8 mouse cellular contexts compared by ENCODE assay signal in genomic region chr17:85089621-85090020, GRCm38 (mm10). TPM values are rescaled to one million over a fixed set of nuclear protein-coding genes. Genes with fewer than 3 reads are reported as not detected.
A peak's percentile ranks its signal among the peaks of the same experiment; 100 is the strongest.
DNase-seq lines count a peak whose midpoint lies in the region; ATAC-seq and TF ChIP-seq lines count a peak whose summit lies in the region.

No protein-coding gene starts in this region.

- H3K27ac ChIP-seq in kidney, embryonic 14.5 days (ENCODE audit: low read depth, low read length), result peak overlapping the region; percentile 83
- H3K27ac ChIP-seq in embryonic facial prominence, embryonic 12.5 days, result peak overlapping the region; percentile 85
- H3K27ac ChIP-seq in limb, embryonic 12.5 days, result peak overlapping the region; percentile 85
- peak overlapping the region; percentile 59 for H3K27ac ChIP-seq in small intestine, adult 2 months (ENCODE audit: insufficient read depth, low read depth, low read length)

- peak; percentile 1; the same call in 1 of the 2 replicates for ATAC-seq in kidney, embryonic 14.5 days (ENCODE audit: low FRiP score, low TSS enrichment)
- ATAC-seq in G1E (ENCODE audit: extremely low read depth, insufficient number of reproducible peaks, low FRiP score, poor library complexity, severe bottlenecking), result no peak
- ATAC-seq in embryonic facial prominence, embryonic 12.5 days (ENCODE audit: insufficient number of reproducible peaks, insufficient read depth, low FRiP score, low TSS enrichment), result no peak
- no peak for ATAC-seq in limb, embryonic 12.5 days (ENCODE audit: insufficient number of reproducible peaks, insufficient read depth, low FRiP score, low TSS enrichment, low read depth)

- 1% methylated on average over 16 of the region's 16 CpGs for WGBS in kidney, embryonic 14.5 days
- WGBS in embryonic facial prominence, embryonic 12.5 days, result under 1% methylated on average over 16 of the region's 16 CpGs
- WGBS in limb, embryonic 12.5 days, result under 1% methylated on average over 16 of the region's 16 CpGs
- 1% methylated on average over 16 of the region's 16 CpGs for WGBS in small intestine, adult 2 months

- H3K4me2 ChIP-seq in kidney, embryonic 14.5 days (replicated peaks; ENCODE audit: low read depth, low read length), result peak overlapping the region; percentile 81
- peak overlapping the region; percentile 67 for H3K4me2 ChIP-seq in embryonic facial prominence, embryonic 12.5 days (replicated peaks)
- peak overlapping the region; percentile 66 for H3K4me2 ChIP-seq in limb, embryonic 12.5 days

- DNase-seq in kidney, postnatal 14 days, result no peak
- no peak for DNase-seq in G1E (ENCODE audit: low spot score)
- DNase-seq in adrenal gland, adult 2 months, result no peak
- DNase-seq in thymus, postnatal 14 days, result no peak

- no peak for TF ChIP-seq CTCF in G1E (IDR thresholded peaks at IDR 0.05; ENCODE audit: low read depth, low read length)
- no peak for TF ChIP-seq CTCF in small intestine, adult 2 months (IDR thresholded peaks at IDR 0.05; ENCODE audit: extremely low read depth, insufficient read length, insufficient replicate concordance, low read depth, low read length)

- H3K4me3 ChIP-seq in kidney, embryonic 14.5 days (ENCODE audit: low read length), result peak overlapping the region; percentile 87
- peak overlapping the region; percentile 99 for H3K4me3 ChIP-seq in G1E (ENCODE audit: low read depth, low read length)
- peak overlapping the region; percentile 85 for H3K4me3 ChIP-seq in embryonic facial prominence, embryonic 12.5 days
- H3K4me3 ChIP-seq in limb, embryonic 12.5 days (replicated peaks), result peak overlapping the region; percentile 85
- peak overlapping the region; percentile 98 for H3K4me3 ChIP-seq in small intestine, adult 2 months (ENCODE audit: low read depth, low read length)

- no peaks in the 10 kb centered on the region for H3K36me3 ChIP-seq in kidney, embryonic 14.5 days (ENCODE audit: control insufficient read depth, insufficient read depth, low read length)
- H3K36me3 ChIP-seq in G1E (replicated peaks), result peaks cover 13% of the 10 kb centered on the region
- no peaks in the 10 kb centered on the region for H3K36me3 ChIP-seq in embryonic facial prominence, embryonic 12.5 days
- H3K36me3 ChIP-seq in limb, embryonic 12.5 days, result no peaks in the 10 kb centered on the region
- no peaks in the 10 kb centered on the region for H3K36me3 ChIP-seq in small intestine, adult 2 months (ENCODE audit: control insufficient read depth, insufficient read depth, low read length)

- no peaks in the 10 kb centered on the region for H3K27me3 ChIP-seq in kidney, embryonic 14.5 days (ENCODE audit: control insufficient read depth, insufficient read depth, low read length)
- H3K27me3 ChIP-seq in G1E (ENCODE audit: insufficient read depth, low read length), result no peaks in the 10 kb centered on the region
- H3K27me3 ChIP-seq in embryonic facial prominence, embryonic 12.5 days, result no peaks in the 10 kb centered on the region
- no peaks in the 10 kb centered on the region for H3K27me3 ChIP-seq in limb, embryonic 12.5 days
- H3K27me3 ChIP-seq in small intestine, adult 2 months (ENCODE audit: control insufficient read depth, insufficient read depth, low read length), result no peaks in the 10 kb centered on the region

- 0 out of 2 replicates have a peak, but pooled peaks cover 5% of the 10 kb centered on the region for H3K4me1 ChIP-seq in kidney, embryonic 14.5 days (ENCODE audit: control insufficient read depth, insufficient read depth, low read length)
- H3K4me1 ChIP-seq in G1E (ENCODE audit: insufficient read depth, low read depth, low read length), result peaks cover 36% of the 10 kb centered on the region
- peaks cover 10% of the 10 kb centered on the region for H3K4me1 ChIP-seq in embryonic facial prominence, embryonic 12.5 days
- peaks cover 15% of the 10 kb centered on the region for H3K4me1 ChIP-seq in limb, embryonic 12.5 days (replicated peaks)
- peaks cover 4% of the 10 kb centered on the region; the same call in 1 of the 2 replicates for H3K4me1 ChIP-seq in small intestine, adult 2 months (ENCODE audit: control insufficient read depth, insufficient read depth, insufficient read length, low read length)

- no peak for TF ChIP-seq POLR2A in small intestine, adult 2 months (IDR thresholded peaks at IDR 0.05; ENCODE audit: low read depth, low read length)

- H3K9ac ChIP-seq in kidney, embryonic 14.5 days (ENCODE audit: low read depth, low read length), result peak overlapping the region; percentile 79
- peak overlapping the region; percentile 65 for H3K9ac ChIP-seq in embryonic facial prominence, embryonic 12.5 days
- H3K9ac ChIP-seq in limb, embryonic 12.5 days (replicated peaks), result peak overlapping the region; percentile 64

- H3K9me3 ChIP-seq in kidney, embryonic 14.5 days (ENCODE audit: control insufficient read depth, low read length), result no peaks in the 10 kb centered on the region
- H3K9me3 ChIP-seq in G1E (replicated peaks), result no peaks in the 10 kb centered on the region
- no peaks in the 10 kb centered on the region for H3K9me3 ChIP-seq in embryonic facial prominence, embryonic 12.5 days
- no peaks in the 10 kb centered on the region for H3K9me3 ChIP-seq in limb, embryonic 12.5 days

RNA-seq across cellular contexts. Expression of gene Prepl, which starts 0.4 kb away (rescaled TPM):
- polyA plus RNA-seq in kidney, embryonic 14.5 days (2014; fragmentation: Nextera tagmentation; extraction: Ambion mirVana), result 18.3 and 35.6 TPM in 2 replicates
- total RNA-seq in G1E (2014; fragmentation: Nextera tagmentation) (53.0 and 68.4 TPM in 2 replicates), G1E (2017) (21.3 and 27.4 TPM in 2 replicates)
- 0.98 and 1.2 TPM in 2 replicates for polyA plus RNA-seq in G1E (2012)
- 28.8 and 30.5 TPM in 2 replicates for polyA plus RNA-seq in embryonic facial prominence, embryonic 12.5 days (2016; fragmentation: Nextera tagmentation; extraction: Ambion mirVana)
- polyA plus RNA-seq in limb, embryonic 12.5 days (2016; fragmentation: Nextera tagmentation; extraction: Ambion mirVana), result 28.7 and 30.7 TPM in 2 replicates
- polyA plus RNA-seq in small intestine, adult 2 months (2012; rRNA removed), result 2.8 and 3.0 TPM in 2 replicates
- 10 to 100 TPM; 39.5 to 39.9 TPM for total RNA-seq in adrenal gland, adult 2 months (2021)
- polyA plus RNA-seq in adrenal gland, adult 2 months (2012; rRNA removed), result 2.8 and 3.7 TPM in 2 replicates

RNA-seq across cellular contexts. Expression of gene Camkmt, which starts 0.7 kb away (rescaled TPM):
- 12.5 and 13.1 TPM in 2 replicates for polyA plus RNA-seq in kidney, embryonic 14.5 days (2014; fragmentation: Nextera tagmentation; extraction: Ambion mirVana)
- total RNA-seq in G1E (2014; fragmentation: Nextera tagmentation) (8.0 and 10.0 TPM in 2 replicates), G1E (2017) (1.5 and 1.7 TPM in 2 replicates)
- polyA plus RNA-seq in G1E (2012), result 1.6 and 2.4 TPM in 2 replicates
- polyA plus RNA-seq in embryonic facial prominence, embryonic 12.5 days (2016; fragmentation: Nextera tagmentation; extraction: Ambion mirVana), result 13.6 and 15.1 TPM in 2 replicates
- 13.0 and 14.3 TPM in 2 replicates for polyA plus RNA-seq in limb, embryonic 12.5 days (2016; fragmentation: Nextera tagmentation; extraction: Ambion mirVana)
- polyA plus RNA-seq in small intestine, adult 2 months (2012; rRNA removed), result 3.3 and 5.9 TPM in 2 replicates
- total RNA-seq in adrenal gland, adult 2 months (2021), result 10 to 100 TPM in 1 of 2 experiments, 1 to 10 TPM in 1; 6.8 to 10.0 TPM
- 3.2 and 4.7 TPM in 2 replicates for polyA plus RNA-seq in adrenal gland, adult 2 months (2012; rRNA removed)
